Mouse (Mus musculus): ENCODE measurements around the gene 9430038I01Rik.

Gene 9430038I01Rik

GRCm38 (mm10) chr7:137365056-137365455, 45.5 kb downstream of the 9430038I01Rik start:
- no peak for DNase-seq

- DNase-seq = no peak
Observed at GRCm38 (mm10) chr7:137364571-137364970, 46.0 kb downstream of the 9430038I01Rik start.

DNA sequence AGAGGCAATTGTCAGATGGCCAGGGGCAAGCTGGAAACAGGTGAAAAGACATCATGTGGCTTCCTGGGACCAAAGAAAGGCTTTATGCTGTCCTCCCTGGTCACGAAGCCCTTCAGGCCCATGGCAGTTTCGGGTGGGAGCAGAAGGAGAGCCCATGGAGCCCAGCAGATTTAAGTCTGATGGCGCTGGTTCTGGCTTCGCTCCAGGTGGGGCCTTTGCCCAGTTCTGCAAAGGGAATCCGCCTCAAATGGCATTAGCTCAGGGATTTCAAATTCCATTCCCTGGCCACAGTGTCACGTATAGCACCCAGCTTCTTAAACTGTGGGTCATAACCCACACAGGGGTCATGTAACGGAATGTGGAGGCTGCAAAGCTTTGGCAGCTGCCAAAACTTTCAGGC, 63.7 kb downstream of the 9430038I01Rik start:
- DNase-seq = no peak

- DNase-seq = peak; percentile 12
Observed at GRCm38 (mm10) chr7:137346068-137346467, 64.5 kb downstream of the 9430038I01Rik start.

GRCm38 (mm10) chr7:137333951-137334350, 76.6 kb downstream of the 9430038I01Rik start:
- no peak for DNase-seq

Data from embryo, embryonic 11 days (tissue).